Mouse (Mus musculus) testis, postnatal 14 days (tissue): Measurements from ENCODE around the gene Necab3.

Experiments
- DNase-seq: peaks from one replicate; pipeline ENCODE4 v3.0.0; 2021; ENCODE audit warnings: low spot score

Necab3 gene

GRCm38 (mm10) chr2:154558264-154559039 lies at the start of gene Necab3:
Gene Necab3 (minus strand): TSS chr2:154558890.
- DNase-seq, result no peak

DNA sequence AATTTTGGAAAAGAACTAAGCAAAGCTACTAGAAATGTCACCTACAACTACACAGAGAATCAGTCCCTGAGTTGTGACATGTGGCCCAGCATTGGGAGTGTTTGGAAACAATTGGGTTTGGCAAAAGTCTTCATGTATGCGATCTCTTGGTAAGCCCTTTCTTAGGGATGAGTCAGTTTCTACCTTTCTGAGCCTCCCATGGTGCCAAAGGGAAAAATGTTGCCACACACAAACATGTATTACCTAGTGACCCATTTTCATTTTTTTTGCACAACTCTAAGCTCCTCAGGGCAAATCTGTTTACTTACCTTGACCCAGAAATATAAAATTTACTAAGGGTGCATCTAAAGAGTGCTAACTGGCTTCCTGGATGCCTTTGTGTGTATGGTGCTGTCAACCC lies 48.3 kb upstream of the Necab3 start:
- DNase-seq, result no peak

DNA sequence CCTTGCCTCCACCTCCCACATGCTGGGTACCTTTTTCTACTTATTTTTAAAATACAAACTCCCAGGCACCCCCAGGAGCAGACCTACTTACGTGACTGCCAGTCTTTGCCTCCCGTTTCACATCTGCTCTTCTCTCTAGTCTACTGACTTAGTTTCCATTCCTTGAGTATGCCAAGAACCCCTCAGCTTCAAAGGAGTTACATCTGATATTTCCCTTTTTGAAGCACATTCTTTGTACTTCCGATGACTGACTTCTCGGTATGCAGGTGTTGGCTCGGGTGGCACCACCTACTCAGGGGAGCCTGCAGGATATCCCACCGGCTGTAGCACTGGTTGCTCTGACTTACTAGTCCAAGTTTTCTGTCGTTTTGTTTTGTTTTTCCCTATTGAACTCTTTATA lies 45.5 kb upstream of the Necab3 start:
- no peak for DNase-seq

GRCm38 (mm10) chr2:154603638-154604153 lies 45.0 kb upstream of the Necab3 start, which contains the start of gene Pxmp4:
Gene Pxmp4 (minus strand): TSS chr2:154603708.
- DNase-seq, result peak; percentile 98

- DNase-seq, result no peak
Observed at GRCm38 (mm10) chr2:154603007-154603637, 44.4 kb upstream of the Necab3 start.

- DNase-seq, result no peak
Observed at GRCm38 (mm10) chr2:154601324-154601723, 42.6 kb upstream of the Necab3 start.

DNA sequence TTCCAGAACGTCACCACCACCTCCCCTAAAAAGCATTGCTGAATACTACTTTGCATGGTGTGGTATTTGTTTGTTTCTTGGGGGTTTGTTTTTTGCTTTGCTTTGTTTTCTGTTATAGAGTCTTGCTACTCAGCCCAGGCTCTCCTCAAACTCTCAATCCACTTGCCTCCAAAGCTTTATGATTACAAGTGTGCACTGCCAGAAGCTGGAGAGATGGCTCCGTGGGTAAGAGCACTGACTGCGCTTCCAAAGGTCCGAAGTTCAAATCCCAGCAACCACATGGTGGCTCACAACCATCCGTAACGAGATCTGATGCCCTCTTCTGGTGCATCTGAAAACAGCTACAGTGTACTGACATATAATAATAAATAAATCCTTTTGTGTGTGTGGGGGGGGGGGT lies 41.9 kb upstream of the Necab3 start:
- DNase-seq, result no peak

- DNase-seq, result no peak
Observed at GRCm38 (mm10) chr2:154597399-154597798, 38.7 kb upstream of the Necab3 start.

DNA sequence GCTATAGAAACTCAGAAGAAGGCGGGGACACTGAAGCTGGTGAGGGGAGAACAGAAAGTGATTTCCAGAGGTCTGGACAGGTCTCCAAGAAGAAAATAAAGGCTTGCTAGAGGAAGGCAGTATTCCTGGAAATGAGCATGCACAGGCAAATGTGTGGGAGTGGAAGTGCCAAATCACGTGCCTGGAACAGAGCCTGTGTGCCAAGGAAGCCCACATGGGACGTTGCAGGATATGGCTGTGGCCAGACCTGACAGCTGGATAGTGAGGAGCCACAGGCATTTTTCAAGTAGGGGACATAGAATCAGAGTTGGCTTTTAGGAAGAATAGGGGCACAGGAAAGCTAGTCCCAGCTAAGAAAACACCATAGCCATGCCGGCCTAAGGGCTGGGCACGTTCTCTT lies 37.1 kb upstream of the Necab3 start:
- no peak for DNase-seq

- no peak for DNase-seq
Observed at GRCm38 (mm10) chr2:154593025-154593424, 34.3 kb upstream of the Necab3 start.

GRCm38 (mm10) chr2:154591239-154591638 lies 32.5 kb upstream of the Necab3 start:
- no peak for DNase-seq

- DNase-seq, result no peak
Observed at GRCm38 (mm10) chr2:154589051-154589450, 30.4 kb upstream of the Necab3 start.

- no peak for DNase-seq
Observed at GRCm38 (mm10) chr2:154586405-154586804, 27.7 kb upstream of the Necab3 start.

- DNase-seq, result no peak
Observed at GRCm38 (mm10) chr2:154584931-154585601, 26.4 kb upstream of the Necab3 start.

GRCm38 (mm10) chr2:154583906-154584872 lies 25.5 kb upstream of the Necab3 start:
- DNase-seq, result no peak

GRCm38 (mm10) chr2:154581421-154581820 lies 22.7 kb upstream of the Necab3 start:
- DNase-seq, result no peak

- no peak for DNase-seq
Observed at GRCm38 (mm10) chr2:154580586-154580985, 21.9 kb upstream of the Necab3 start.

- DNase-seq, result no peak
Observed at GRCm38 (mm10) chr2:154577744-154578067, 19.0 kb upstream of the Necab3 start.

DNA sequence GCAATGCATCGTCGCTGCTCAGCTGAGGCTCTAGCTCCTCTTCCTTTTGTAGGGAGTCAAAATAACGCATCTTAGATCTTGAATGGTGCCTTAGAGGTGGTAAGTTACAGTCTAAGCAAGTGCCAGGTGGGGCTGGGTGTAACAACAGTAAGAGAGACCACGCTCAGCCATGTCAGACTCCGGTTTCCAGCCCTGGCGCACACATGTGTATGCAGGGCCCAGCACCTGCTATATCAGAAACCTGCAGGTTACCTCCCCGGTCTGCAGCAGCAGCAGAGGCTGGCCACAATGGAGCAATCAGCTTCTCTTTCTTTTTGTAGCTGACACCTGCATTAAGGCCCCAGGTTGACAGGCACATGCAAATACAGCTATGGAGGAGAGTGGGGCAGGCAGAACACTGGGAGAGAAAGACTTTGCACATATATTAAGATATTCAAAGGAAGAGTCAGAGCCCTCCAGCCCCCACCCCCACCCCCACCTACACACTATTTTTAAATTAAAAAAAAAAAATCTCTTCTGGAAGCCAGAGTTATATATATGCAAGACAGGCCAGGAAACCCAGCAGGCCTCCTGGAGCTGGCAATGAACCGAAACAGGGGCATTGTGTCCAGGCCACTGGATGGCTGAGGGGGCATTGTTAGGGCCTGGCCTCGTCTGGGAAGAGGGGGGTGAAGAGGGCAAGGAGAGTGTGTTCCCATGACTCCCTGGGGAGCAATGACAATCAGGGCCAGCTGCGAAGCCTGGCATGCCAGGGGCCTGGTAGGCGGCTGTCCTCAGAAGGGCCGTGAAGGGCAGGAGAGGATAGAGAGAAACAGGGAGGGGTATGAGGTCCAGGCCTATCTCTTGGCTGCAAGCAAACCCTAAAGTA lies 18.4 kb upstream of the Necab3 start:
- DNase-seq, result no peak

DNA sequence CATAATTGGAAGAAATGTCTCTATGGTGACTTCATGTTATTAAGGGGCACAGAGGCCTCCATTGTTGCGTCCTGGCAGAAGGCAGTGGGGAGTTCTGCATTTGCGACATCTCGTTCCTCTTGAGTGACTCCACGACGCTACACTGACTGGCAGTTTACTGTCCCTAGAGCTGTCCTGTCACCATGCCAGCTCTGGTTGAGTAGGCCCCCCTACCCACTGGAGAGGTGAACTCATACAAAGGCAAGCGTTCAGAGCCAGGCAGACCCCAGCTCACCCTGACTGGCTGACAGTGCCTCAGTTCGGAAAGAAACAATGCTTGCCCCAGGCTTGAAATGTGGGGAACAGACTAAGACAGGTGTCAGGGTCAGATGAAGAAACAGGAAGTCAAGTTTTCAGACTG lies 15.6 kb upstream of the Necab3 start:
- no peak for DNase-seq

DNA sequence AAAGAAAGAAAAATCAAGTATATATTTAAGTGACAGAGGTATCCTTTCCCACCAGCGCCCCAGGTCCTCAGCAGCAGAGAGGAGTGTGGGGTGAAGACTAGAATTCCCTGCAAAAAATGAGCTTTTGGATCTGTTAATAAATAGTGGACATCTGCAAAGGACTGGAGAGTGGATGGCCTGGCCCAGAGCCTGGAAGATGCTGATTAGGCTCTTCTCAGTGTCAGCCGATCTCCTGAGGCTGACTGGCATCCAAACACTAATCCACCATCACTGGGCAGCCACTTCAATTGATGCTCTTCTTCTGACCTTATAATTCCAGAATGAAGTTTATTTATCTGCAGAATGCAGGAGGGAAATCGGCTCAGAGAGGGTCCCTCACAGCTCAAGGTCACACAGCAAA lies 14.3 kb upstream of the Necab3 start:
- no peak for DNase-seq
